ENCODE assay signal across 8 mouse cellular contexts in genomic region chr1:75477264-75477965, GRCm38 (mm10). TPM values are rescaled to one million over a fixed set of nuclear protein-coding genes. Genes with fewer than 3 reads are reported as not detected.
DNase-seq lines count a peak whose midpoint lies in the region; TF ChIP-seq lines count a peak whose summit lies in the region.

No protein-coding gene starts in this region.

- no peak overlapping the region for H3K4me3 ChIP-seq in heart, adult 2 months
- H3K4me3 ChIP-seq in liver, adult 2 months (ENCODE audit: insufficient read depth, low read depth, low read length): no peak overlapping the region
- peak overlapping the region; percentile 28 for H3K4me3 ChIP-seq in myocyte

- no peak overlapping the region for H3K27ac ChIP-seq in heart, adult 2 months
- H3K27ac ChIP-seq in liver, adult 2 months (replicated peaks; ENCODE audit: insufficient read depth, low read depth, low read length): no peak overlapping the region

- H3K27me3 ChIP-seq in heart, adult 2 months (ENCODE audit: control insufficient read depth, insufficient read depth, low read length): peaks cover 1% of the 10 kb centered on the region; the same call in 1 of the 2 replicates
- peaks cover 8% of the 10 kb centered on the region for H3K27me3 ChIP-seq in liver, adult 2 months (ENCODE audit: control insufficient read depth, insufficient read depth, low read length)
- H3K27me3 ChIP-seq in myocyte (ENCODE audit: control insufficient read depth, insufficient read depth, insufficient read length): peaks cover under 1% of the 10 kb centered on the region

- H3K36me3 ChIP-seq in heart, adult 2 months (ENCODE audit: control insufficient read depth, insufficient read depth, low read length): no peaks in the 10 kb centered on the region
- H3K36me3 ChIP-seq in liver, adult 2 months (ENCODE audit: control insufficient read depth, insufficient read depth, low read length): no peaks in the 10 kb centered on the region
- peaks cover 4% of the 10 kb centered on the region for H3K36me3 ChIP-seq in myocyte (ENCODE audit: control insufficient read depth, insufficient read depth)

- TF ChIP-seq POLR2A in heart, adult 2 months (IDR thresholded peaks at IDR 0.05; ENCODE audit: insufficient read depth, low read depth, low read length): no peak
- TF ChIP-seq POLR2A in liver, adult 2 months (IDR thresholded peaks at IDR 0.05; ENCODE audit: extremely low read depth, insufficient read depth, low read length): no peak
- no peak for TF ChIP-seq POLR2A in myocyte (IDR thresholded peaks at IDR 0.05; ENCODE audit: insufficient read length, low read depth)

- intact Hi-C loops in heart, adult 2 months (cut with DNase I): loop anchor here (5.0 kb wide), 1 partner anchor 80 kb away; no protein-coding TSS in a partner anchor

- H3K79me2 ChIP-seq in heart, adult 2 months (replicated peaks; ENCODE audit: control insufficient read depth, insufficient read depth, low read length): no peaks in the 10 kb centered on the region
- H3K79me2 ChIP-seq in liver, adult 2 months (ENCODE audit: control insufficient read depth, insufficient read depth, low read length): no peaks in the 10 kb centered on the region
- H3K79me2 ChIP-seq in myocyte (ENCODE audit: control insufficient read depth, insufficient read depth): peaks cover 6% of the 10 kb centered on the region

- 14% methylated on average over 35 of the region's 35 CpGs for WGBS in heart, adult 2 months
- 16% methylated on average over 35 of the region's 35 CpGs for WGBS in liver, adult 2 months

- peak; percentile 75 for DNase-seq in 3134 (ENCODE audit: extremely low read depth, insufficient read length, low spot score)
- DNase-seq in adrenal gland, adult 2 months: peak; percentile 88
- peak; percentile 89 for DNase-seq in embryo, embryonic 9.5 days (ENCODE audit: extremely low spot score)
- peak; percentile 80 to 83 for DNase-seq in heart, adult 2 months
- peak; percentile 90 for DNase-seq in kidney, adult 9 months
- DNase-seq in liver, adult 2 months (ENCODE audit: extremely low read depth, low read depth, low spot score): peak; percentile 40
- peak; percentile 73 to 78 for DNase-seq in spleen, postnatal 36 days (ENCODE audit: low spot score in 2 of 2)

- no peak for TF ChIP-seq EP300 in heart, adult 2 months (IDR thresholded peaks at IDR 0.05; ENCODE audit: insufficient read depth, low read depth, low read length)

- H3ac ChIP-seq in myocyte (ENCODE audit: control insufficient read depth, insufficient read length): no peak overlapping the region

- TF ChIP-seq CTCF in heart, adult 2 months (IDR thresholded peaks at IDR 0.05): peak; percentile 81
- TF ChIP-seq CTCF in liver, adult 2 months (IDR thresholded peaks at IDR 0.05; ENCODE audit: low read depth, low read length): peak; percentile 81

- H3K9ac ChIP-seq in heart, adult 2 months (ENCODE audit: low read depth, low read length): no peak overlapping the region
- H3K9ac ChIP-seq in liver, adult 2 months (ENCODE audit: low read depth, low read length): no peak overlapping the region

- peaks cover 4% of the 10 kb centered on the region for H3K4me1 ChIP-seq in heart, adult 2 months (ENCODE audit: control insufficient read depth, insufficient read depth, low read length)
- no peaks in the 10 kb centered on the region; the same call in 1 of the 2 replicates for H3K4me1 ChIP-seq in liver, adult 2 months (ENCODE audit: control insufficient read depth, insufficient read depth, low read length)

- peak overlapping the region; percentile 86 for H3K4me2 ChIP-seq in myocyte (ENCODE audit: low read depth)

TF ChIP-seq in myocyte, 11 proteins besides CTCF, POLR2A, EP300 and RAD21:
- TF ChIP-seq MYOG (IDR thresholded peaks at IDR 0.05; ENCODE audit: control insufficient read depth in 1 of 3, insufficient read depth in 1 of 3, insufficient read length in 2 of 3, low read depth in 2 of 3): peak in 2 of 3 experiments; percentile 73 to 76
- no peak for TF ChIP-seq E2F4 (IDR thresholded peaks at IDR 0.05; ENCODE audit: insufficient read depth)
- no peak for TF ChIP-seq USF1 (IDR thresholded peaks at IDR 0.05; ENCODE audit: low read depth)
- no peak for TF ChIP-seq REST (IDR thresholded peaks at IDR 0.05; ENCODE audit: insufficient read depth, insufficient read length)
- no peak for TF ChIP-seq CEBPB (IDR thresholded peaks at IDR 0.05; ENCODE audit: insufficient read depth, poor library complexity, severe bottlenecking)
- TF ChIP-seq TCF3 (IDR thresholded peaks at IDR 0.05; ENCODE audit: insufficient read length, low read depth): no peak
- TF ChIP-seq POLR2AphosphoS2 (IDR thresholded peaks at IDR 0.05; ENCODE audit: insufficient read length, low read depth): no peak
- TF ChIP-seq TCF12 (IDR thresholded peaks at IDR 0.05; ENCODE audit: insufficient read depth, poor library complexity, severe bottlenecking): no peak
- TF ChIP-seq SRF (IDR thresholded peaks at IDR 0.05; ENCODE audit: control insufficient read depth, insufficient read length, low read depth): no peak
- TF ChIP-seq MAX (IDR thresholded peaks at IDR 0.05; ENCODE audit: low read depth): no peak
- peak in 2 of 3 experiments; percentile 70 to 83 for TF ChIP-seq MYOD1 (IDR thresholded peaks at IDR 0.05; ENCODE audit: control insufficient read depth in 1 of 3, insufficient read length in 2 of 3, low read depth in 2 of 3)

RNA-seq across cellular contexts. Expression of gene Chpf, which starts 1.7 kb away (rescaled TPM):
- total RNA-seq in adrenal gland, adult 2 months (2021): 10 to 100 TPM; 50.9 to 57.8 TPM
- polyA plus RNA-seq in adrenal gland, adult 2 months (2012; rRNA removed): 250 and 268 TPM in 2 replicates
- 10 to 100 TPM; 23.2 to 25.0 TPM for total RNA-seq in heart, adult 2 months (2021)
- polyA plus RNA-seq in heart, adult 2 months (2012; rRNA removed): 26.9 and 37.8 TPM in 2 replicates
- 1.4 and 1.9 TPM in 2 replicates for total RNA-seq in liver, adult 2 months (2014; rRNA removed)
- polyA plus RNA-seq in liver, adult 2 months (2012; rRNA removed): 2.9 and 3.4 TPM in 2 replicates
- 52.1 TPM for polyA plus RNA-seq in myocyte (2012; fragmentation: generic; extraction: Trizol)

RNA-seq across cellular contexts. Expression of gene Tmem198, which starts 1.9 kb away (rescaled TPM):
- 1 to 10 TPM; 2.5 to 2.8 TPM for total RNA-seq in adrenal gland, adult 2 months (2021)
- 15.0 and 17.4 TPM in 2 replicates for polyA plus RNA-seq in adrenal gland, adult 2 months (2012; rRNA removed)
- total RNA-seq in heart, adult 2 months (2021): under 1 TPM; 0.21 to 0.66 TPM
- polyA plus RNA-seq in heart, adult 2 months (2012; rRNA removed): 0.39 and 0.73 TPM in 2 replicates
- 0.55 TPM in 1 of 2 replicates, not detected in the other for total RNA-seq in liver, adult 2 months (2014; rRNA removed)
- polyA plus RNA-seq in liver, adult 2 months (2012; rRNA removed): 0.06 and 0.15 TPM in 2 replicates
- 0.78 TPM for polyA plus RNA-seq in myocyte (2012; fragmentation: generic; extraction: Trizol)

RNA-seq across cellular contexts. Expression of gene Asic4, which starts 27.2 kb away (rescaled TPM):
- total RNA-seq in adrenal gland, adult 2 months (2021): 1 to 10 TPM; 3.7 to 6.8 TPM
- polyA plus RNA-seq in adrenal gland, adult 2 months (2012; rRNA removed): 9.5 and 13.6 TPM in 2 replicates
- total RNA-seq in heart, adult 2 months (2021): not detected
- polyA plus RNA-seq in heart, adult 2 months (2012; rRNA removed): not detected in 2 replicates
- not detected in 2 replicates for total RNA-seq in liver, adult 2 months (2014; rRNA removed)
- polyA plus RNA-seq in liver, adult 2 months (2012; rRNA removed): not detected in 2 replicates
- 0.28 TPM for polyA plus RNA-seq in myocyte (2012; fragmentation: generic; extraction: Trizol)

RNA-seq across cellular contexts. Expression of gene Obsl1, which starts 28.8 kb away (rescaled TPM):
- total RNA-seq in adrenal gland, adult 2 months (2021): 10 to 100 TPM; 35.9 to 56.6 TPM
- 81.5 and 101 TPM in 2 replicates for polyA plus RNA-seq in adrenal gland, adult 2 months (2012; rRNA removed)
- total RNA-seq in heart, adult 2 months (2021): 100 to 1,000 TPM; 117 to 131 TPM
- 87.8 and 119 TPM in 2 replicates for polyA plus RNA-seq in heart, adult 2 months (2012; rRNA removed)
- 0.65 and 1.5 TPM in 2 replicates for total RNA-seq in liver, adult 2 months (2014; rRNA removed)
- polyA plus RNA-seq in liver, adult 2 months (2012; rRNA removed): 0.51 and 1.3 TPM in 2 replicates
- polyA plus RNA-seq in myocyte (2012; fragmentation: generic; extraction: Trizol): 148 TPM

RNA-seq across cellular contexts. Expression of gene Inha, which starts 29.5 kb away (rescaled TPM):
- 10 to 100 TPM; 15.0 to 38.5 TPM for total RNA-seq in adrenal gland, adult 2 months (2021)
- polyA plus RNA-seq in adrenal gland, adult 2 months (2012; rRNA removed): 193 and 227 TPM in 2 replicates
- total RNA-seq in heart, adult 2 months (2021): 1 to 10 TPM; 4.1 to 4.3 TPM
- 17.0 and 20.4 TPM in 2 replicates for polyA plus RNA-seq in heart, adult 2 months (2012; rRNA removed)
- not detected in 2 replicates for total RNA-seq in liver, adult 2 months (2014; rRNA removed)
- 0.44 and 0.53 TPM in 2 replicates for polyA plus RNA-seq in liver, adult 2 months (2012; rRNA removed)
- 4.7 TPM for polyA plus RNA-seq in myocyte (2012; fragmentation: generic; extraction: Trizol)

Comparison
In these comparisons a context has a peak if more than half of its experiments do, and no peak if none do; other contexts are left out.
1. DNase-seq: peak in every context shown above with its lines; median percentile 90 in kidney, adult 9 months; 89 in embryo, embryonic 9.5 days; 88 in adrenal gland, adult 2 months; 82 in heart, adult 2 months; 76 in spleen, postnatal 36 days; 75 in 3134; 40 in liver, adult 2 months.